Mouse (Mus musculus): ENCODE data around the gene Cep72. TPM values are rescaled to one million over a fixed set of nuclear protein-coding genes. Genes with fewer than 3 reads are reported as not detected.

Gene Cep72
- total and polyA plus RNA-seq, 3 experiments: 3.4 to 16.3 (median 11.2) TPM

DNA sequence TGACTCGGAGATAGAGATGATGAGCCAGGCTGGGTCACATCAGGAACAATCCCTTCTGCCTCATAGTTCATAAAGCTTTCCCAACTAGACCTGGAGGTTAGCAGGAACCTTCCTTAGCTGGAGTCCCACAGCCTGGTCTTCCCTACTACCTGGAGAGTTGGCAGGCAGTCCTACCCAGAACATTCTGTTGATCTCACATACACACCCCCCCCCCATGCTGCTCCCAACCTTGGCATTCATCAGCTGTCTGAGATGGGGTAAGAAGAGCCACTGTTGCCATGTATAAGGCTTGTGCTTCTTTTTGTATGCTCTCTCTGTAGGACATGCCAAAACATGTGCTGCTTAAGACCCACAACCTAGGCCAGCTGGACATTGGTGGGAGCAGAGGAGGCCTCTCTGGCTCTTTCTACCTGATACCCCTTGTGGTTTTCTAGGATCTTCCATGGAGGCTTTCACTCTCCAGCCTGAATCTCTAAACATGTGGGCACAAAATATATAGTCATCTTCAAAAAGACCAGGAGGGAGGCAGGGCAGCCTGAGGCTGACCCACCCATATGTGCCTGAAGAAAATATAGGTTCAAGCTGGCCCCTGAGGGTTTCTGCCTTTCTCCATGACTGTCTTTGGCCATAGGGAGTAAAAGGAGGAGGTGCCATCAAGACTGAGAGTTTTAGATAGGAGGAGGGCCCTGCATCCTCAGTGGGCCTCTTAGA, 1.4 kb upstream of the Cep72 start:
- Histone ChIP-seq H3K4me3 (ENCODE audit: low read depth, low read length) (no peak overlapping the region), H3K36me3 (replicated peaks) (peaks cover 2% of the 10 kb centered on the region), H3K4me1 (ENCODE audit: insufficient read depth, low read depth, low read length) (peaks cover 5% of the 10 kb centered on the region), H3K27me3 (ENCODE audit: insufficient read depth, low read length) (peaks cover 11% of the 10 kb centered on the region), H3K9me3 (replicated peaks) (no peaks in the 10 kb centered on the region)
- no peak for ATAC-seq (ENCODE audit: extremely low read depth, insufficient number of reproducible peaks, low FRiP score, poor library complexity, severe bottlenecking)
- no peak for DNase-seq (ENCODE audit: low spot score)
- TF ChIP-seq GATA2 (IDR thresholded peaks at IDR 0.05; ENCODE audit: borderline replicate concordance, low read depth, low read length): no peak
- no peak for TF ChIP-seq GATA1 (IDR thresholded peaks at IDR 0.05; ENCODE audit: borderline replicate concordance, low read length)
- no peak for TF ChIP-seq TAL1 (conservative IDR thresholded peaks at IDR 0.05; ENCODE audit: low read depth, low read length)
- TF ChIP-seq CTCF (IDR thresholded peaks at IDR 0.05; ENCODE audit: low read depth, low read length): no peak
- no peak for TF ChIP-seq POLR2AphosphoS5 (IDR thresholded peaks at IDR 0.05; ENCODE audit: insufficient replicate concordance, low read depth, low read length)

- Histone ChIP-seq H3K4me1 (ENCODE audit: insufficient read depth, low read depth, low read length) (peaks cover 5% of the 10 kb centered on the region), H3K9me3 (replicated peaks) (no peaks in the 10 kb centered on the region), H3K27me3 (ENCODE audit: insufficient read depth, low read length) (peaks cover 11% of the 10 kb centered on the region), H3K4me3 (ENCODE audit: low read depth, low read length) (peak overlapping the region; percentile 93), H3K36me3 (replicated peaks) (peaks cover 9% of the 10 kb centered on the region)
- ATAC-seq (ENCODE audit: extremely low read depth, insufficient number of reproducible peaks, low FRiP score, poor library complexity, severe bottlenecking) (no peak), DNase-seq (ENCODE audit: low spot score) (no peak)
- no peak for TF ChIP-seq TAL1 (conservative IDR thresholded peaks at IDR 0.05; ENCODE audit: low read depth, low read length)
- no peak for TF ChIP-seq POLR2AphosphoS5 (IDR thresholded peaks at IDR 0.05; ENCODE audit: insufficient replicate concordance, low read depth, low read length)
- no peak for TF ChIP-seq CTCF (IDR thresholded peaks at IDR 0.05; ENCODE audit: low read depth, low read length)
- TF ChIP-seq GATA1 (IDR thresholded peaks at IDR 0.05; ENCODE audit: borderline replicate concordance, low read length): no peak
- TF ChIP-seq GATA2 (IDR thresholded peaks at IDR 0.05; ENCODE audit: borderline replicate concordance, low read depth, low read length): no peak
Measured at GRCm38 (mm10) chr13:74062378-74063128, 454 bp upstream of the Cep72 start.

DNA sequence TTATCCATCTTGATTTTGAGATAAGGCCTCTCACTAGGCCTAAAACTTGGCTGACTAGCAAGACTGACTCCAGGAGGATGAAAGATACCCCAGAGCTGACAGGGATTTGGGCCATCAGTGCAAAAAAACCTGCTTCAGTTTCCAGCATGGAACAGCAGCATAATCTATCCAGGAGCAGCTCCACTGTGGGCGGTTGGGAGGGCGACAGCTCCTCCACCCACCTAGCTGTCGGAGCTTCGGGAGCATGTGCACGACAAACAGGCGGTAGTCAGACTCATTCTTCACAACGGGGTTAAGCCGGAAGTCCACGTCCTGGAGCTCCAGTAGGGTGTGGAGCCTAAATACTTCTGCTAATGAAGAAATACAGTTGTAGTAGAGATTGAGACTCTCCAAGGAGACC, 4.0 kb downstream of the Cep72 start:
- no peak for DNase-seq (ENCODE audit: low spot score)
- Histone ChIP-seq H3K4me3 (ENCODE audit: low read depth, low read length) (no peak overlapping the region), H3K4me1 (ENCODE audit: insufficient read depth, low read depth, low read length) (peaks cover 5% of the 10 kb centered on the region), H3K9me3 (replicated peaks) (no peaks in the 10 kb centered on the region), H3K36me3 (replicated peaks) (peaks cover 31% of the 10 kb centered on the region), H3K27me3 (ENCODE audit: insufficient read depth, low read length) (no peaks in the 10 kb centered on the region)
- no peak for TF ChIP-seq CTCF (IDR thresholded peaks at IDR 0.05; ENCODE audit: low read depth, low read length)
- no peak for TF ChIP-seq POLR2AphosphoS5 (IDR thresholded peaks at IDR 0.05; ENCODE audit: insufficient replicate concordance, low read depth, low read length)
- TF ChIP-seq GATA1 (IDR thresholded peaks at IDR 0.05; ENCODE audit: borderline replicate concordance, low read length): no peak
- no peak for TF ChIP-seq TAL1 (conservative IDR thresholded peaks at IDR 0.05; ENCODE audit: low read depth, low read length)
- no peak for TF ChIP-seq GATA2 (IDR thresholded peaks at IDR 0.05; ENCODE audit: borderline replicate concordance, low read depth, low read length)
- no peak for ATAC-seq (ENCODE audit: extremely low read depth, insufficient number of reproducible peaks, low FRiP score, poor library complexity, severe bottlenecking)

- no peak for TF ChIP-seq GATA1 (IDR thresholded peaks at IDR 0.05; ENCODE audit: borderline replicate concordance, low read length)
- no peak for TF ChIP-seq TAL1 (conservative IDR thresholded peaks at IDR 0.05; ENCODE audit: low read depth, low read length)
- TF ChIP-seq GATA2 (IDR thresholded peaks at IDR 0.05; ENCODE audit: borderline replicate concordance, low read depth, low read length): no peak
- TF ChIP-seq POLR2AphosphoS5 (IDR thresholded peaks at IDR 0.05; ENCODE audit: insufficient replicate concordance, low read depth, low read length): no peak
- no peak for TF ChIP-seq CTCF (IDR thresholded peaks at IDR 0.05; ENCODE audit: low read depth, low read length)
Measured at GRCm38 (mm10) chr13:74056194-74056593, 5.9 kb downstream of the Cep72 start.

GRCm38 (mm10) chr13:74039926-74040325, 22.2 kb downstream of the Cep72 start:
- no peak for ATAC-seq (ENCODE audit: extremely low read depth, insufficient number of reproducible peaks, low FRiP score, poor library complexity, severe bottlenecking)
- H3K4me1 ChIP-seq (ENCODE audit: insufficient read depth, low read depth, low read length): no peaks in the 10 kb centered on the region
- H3K27me3 ChIP-seq (ENCODE audit: insufficient read depth, low read length): no peaks in the 10 kb centered on the region
- peaks cover 71% of the 10 kb centered on the region for H3K36me3 ChIP-seq (replicated peaks)
- no peak overlapping the region for H3K4me3 ChIP-seq (ENCODE audit: low read depth, low read length)
- DNase-seq (ENCODE audit: low spot score): no peak
- H3K9me3 ChIP-seq (replicated peaks): no peaks in the 10 kb centered on the region
- TF ChIP-seq GATA1 (IDR thresholded peaks at IDR 0.05; ENCODE audit: borderline replicate concordance, low read length): no peak
- TF ChIP-seq CTCF (IDR thresholded peaks at IDR 0.05; ENCODE audit: low read depth, low read length): no peak
- TF ChIP-seq GATA2 (IDR thresholded peaks at IDR 0.05; ENCODE audit: borderline replicate concordance, low read depth, low read length): no peak
- no peak for TF ChIP-seq TAL1 (conservative IDR thresholded peaks at IDR 0.05; ENCODE audit: low read depth, low read length)
- TF ChIP-seq POLR2AphosphoS5 (IDR thresholded peaks at IDR 0.05; ENCODE audit: insufficient replicate concordance, low read depth, low read length): no peak

More at GRCm38 (mm10) chr13:74056194-74056593, 5.9 kb downstream of the Cep72 start:
- peaks cover 45% of the 10 kb centered on the region for H3K36me3 ChIP-seq (replicated peaks)
- no peak overlapping the region for H3K4me3 ChIP-seq (ENCODE audit: low read depth, low read length)
- H3K4me1 ChIP-seq (ENCODE audit: insufficient read depth, low read depth, low read length): peaks cover 3% of the 10 kb centered on the region
- no peak for DNase-seq (ENCODE audit: low spot score)
- ATAC-seq (ENCODE audit: extremely low read depth, insufficient number of reproducible peaks, low FRiP score, poor library complexity, severe bottlenecking): no peak
- H3K9me3 ChIP-seq (replicated peaks): no peaks in the 10 kb centered on the region
- H3K27me3 ChIP-seq (ENCODE audit: insufficient read depth, low read length): no peaks in the 10 kb centered on the region

- H3K27me3 ChIP-seq (ENCODE audit: insufficient read depth, low read length): no peaks in the 10 kb centered on the region
- ATAC-seq (ENCODE audit: extremely low read depth, insufficient number of reproducible peaks, low FRiP score, poor library complexity, severe bottlenecking): no peak
- no peak for DNase-seq (ENCODE audit: low spot score)
- no peaks in the 10 kb centered on the region for H3K4me1 ChIP-seq (ENCODE audit: insufficient read depth, low read depth, low read length)
- no peaks in the 10 kb centered on the region for H3K9me3 ChIP-seq (replicated peaks)
- H3K4me3 ChIP-seq (ENCODE audit: low read depth, low read length): no peak overlapping the region
- TF ChIP-seq GATA1 (IDR thresholded peaks at IDR 0.05; ENCODE audit: borderline replicate concordance, low read length): no peak
- no peak for TF ChIP-seq CTCF (IDR thresholded peaks at IDR 0.05; ENCODE audit: low read depth, low read length)
- no peak for TF ChIP-seq GATA2 (IDR thresholded peaks at IDR 0.05; ENCODE audit: borderline replicate concordance, low read depth, low read length)
- TF ChIP-seq POLR2AphosphoS5 (IDR thresholded peaks at IDR 0.05; ENCODE audit: insufficient replicate concordance, low read depth, low read length): no peak
- TF ChIP-seq TAL1 (conservative IDR thresholded peaks at IDR 0.05; ENCODE audit: low read depth, low read length): no peak
- peaks cover 41% of the 10 kb centered on the region for H3K36me3 ChIP-seq (replicated peaks)
Measured at GRCm38 (mm10) chr13:74035776-74036175, 26.3 kb downstream of the Cep72 start.
